Mouse (Mus musculus): Measurements from ENCODE around the gene Pyroxd2. TPM values are rescaled to one million over a fixed set of nuclear protein-coding genes. Genes with fewer than 3 reads are reported as not detected.
A peak's percentile ranks its signal among the peaks of the same experiment; 100 is the strongest.

Pyroxd2 gene
- polyA plus RNA-seq, 1 experiment from 2014 or later, result 5.4 TPM

GRCm38 (mm10) chr19:42753141-42753917 is 754 bp upstream of the Pyroxd2 start:
- no peaks in the 10 kb centered on the region for H3K27me3 ChIP-seq (ENCODE audit: control insufficient read depth, insufficient read depth, low read length)
- peak overlapping the region; percentile 95 for H3K27ac ChIP-seq (ENCODE audit: low read length)
- peaks cover 26% of the 10 kb centered on the region for H3K4me1 ChIP-seq (ENCODE audit: control insufficient read depth, insufficient read depth, low read length)
- peak; percentile 21 for ATAC-seq (ENCODE audit: insufficient read depth, low FRiP score)
- peak overlapping the region; percentile 49 for H3K4me3 ChIP-seq (replicated peaks; ENCODE audit: low read length)
- H3K9me3 ChIP-seq (replicated peaks; ENCODE audit: control insufficient read depth, low read length), result no peaks in the 10 kb centered on the region
- WGBS, result 18% methylated on average over 10 of the region's 11 CpGs
- H3K36me3 ChIP-seq (ENCODE audit: control insufficient read depth, insufficient read depth, low read length), result no peaks in the 10 kb centered on the region
- peak overlapping the region; percentile 75 for H3K4me2 ChIP-seq (ENCODE audit: low read depth, low read length)
- peak overlapping the region; percentile 80; the same call in 1 of the 2 replicates for H3K9ac ChIP-seq (ENCODE audit: low read length)

- Histone ChIP-seq H3K9ac (ENCODE audit: low read length) (no peak overlapping the region), H3K27ac (ENCODE audit: low read length) (no peak overlapping the region), H3K9me3 (replicated peaks; ENCODE audit: control insufficient read depth, low read length) (no peaks in the 10 kb centered on the region), H3K4me3 (replicated peaks; ENCODE audit: low read length) (no peak overlapping the region), H3K4me1 (ENCODE audit: control insufficient read depth, insufficient read depth, low read length) (peaks cover 21% of the 10 kb centered on the region), H3K36me3 (ENCODE audit: control insufficient read depth, insufficient read depth, low read length) (no peaks in the 10 kb centered on the region), H3K27me3 (ENCODE audit: control insufficient read depth, insufficient read depth, low read length) (no peaks in the 10 kb centered on the region), H3K4me2 (ENCODE audit: low read depth, low read length) (no peak overlapping the region)
- 56% methylated on average over 11 of the region's 11 CpGs for WGBS
- ATAC-seq (ENCODE audit: insufficient read depth, low FRiP score), result no peak
These were observed 2.4 kb downstream of the Pyroxd2 start for GRCm38 (mm10) chr19:42750196-42750595.

GRCm38 (mm10) chr19:42746702-42747101 is 5.9 kb downstream of the Pyroxd2 start:
- 91% methylated on average over 8 of the region's 8 CpGs for WGBS
- Histone ChIP-seq H3K36me3 (ENCODE audit: control insufficient read depth, insufficient read depth, low read length) (no peaks in the 10 kb centered on the region), H3K4me2 (ENCODE audit: low read depth, low read length) (no peak overlapping the region), H3K9me3 (replicated peaks; ENCODE audit: control insufficient read depth, low read length) (no peaks in the 10 kb centered on the region), H3K27ac (ENCODE audit: low read length) (no peak overlapping the region), H3K27me3 (ENCODE audit: control insufficient read depth, insufficient read depth, low read length) (no peaks in the 10 kb centered on the region), H3K9ac (ENCODE audit: low read length) (no peak overlapping the region), H3K4me3 (replicated peaks; ENCODE audit: low read length) (no peak overlapping the region), H3K4me1 (ENCODE audit: control insufficient read depth, insufficient read depth, low read length) (no peaks in the 10 kb centered on the region; the same call in 1 of the 2 replicates)
- no peak for ATAC-seq (ENCODE audit: insufficient read depth, low FRiP score)

GRCm38 (mm10) chr19:42745869-42746224 is 6.7 kb downstream of the Pyroxd2 start:
- no peaks in the 10 kb centered on the region for H3K36me3 ChIP-seq (ENCODE audit: control insufficient read depth, insufficient read depth, low read length)
- WGBS, result 65% methylated on average over 4 of the region's 4 CpGs
- no peaks in the 10 kb centered on the region for H3K9me3 ChIP-seq (replicated peaks; ENCODE audit: control insufficient read depth, low read length)
- no peak overlapping the region for H3K9ac ChIP-seq (ENCODE audit: low read length)
- H3K4me1 ChIP-seq (ENCODE audit: control insufficient read depth, insufficient read depth, low read length), result peaks cover 6% of the 10 kb centered on the region; the same call in 1 of the 2 replicates
- H3K27ac ChIP-seq (ENCODE audit: low read length), result no peak overlapping the region
- H3K4me2 ChIP-seq (ENCODE audit: low read depth, low read length), result no peak overlapping the region
- H3K4me3 ChIP-seq (replicated peaks; ENCODE audit: low read length), result no peak overlapping the region
- H3K27me3 ChIP-seq (ENCODE audit: control insufficient read depth, insufficient read depth, low read length), result no peaks in the 10 kb centered on the region
- no peak for ATAC-seq (ENCODE audit: insufficient read depth, low FRiP score)

GRCm38 (mm10) chr19:42745084-42745868 is 7.3 kb downstream of the Pyroxd2 start:
- no peaks in the 10 kb centered on the region for H3K36me3 ChIP-seq (ENCODE audit: control insufficient read depth, insufficient read depth, low read length)
- 0 out of 2 replicates have a peak overlapping the region, but pooled peaks have one; percentile 3 for H3K9ac ChIP-seq (ENCODE audit: low read length)
- WGBS, result 47% methylated on average over 9 of the region's 9 CpGs

GRCm38 (mm10) chr19:42744162-42744586 is 8.4 kb downstream of the Pyroxd2 start:
- Histone ChIP-seq H3K4me2 (ENCODE audit: low read depth, low read length) (no peak overlapping the region), H3K27me3 (ENCODE audit: control insufficient read depth, insufficient read depth, low read length) (no peaks in the 10 kb centered on the region), H3K4me3 (replicated peaks; ENCODE audit: low read length) (no peak overlapping the region), H3K9ac (ENCODE audit: low read length) (no peak overlapping the region), H3K36me3 (ENCODE audit: control insufficient read depth, insufficient read depth, low read length) (no peaks in the 10 kb centered on the region), H3K9me3 (replicated peaks; ENCODE audit: control insufficient read depth, low read length) (no peaks in the 10 kb centered on the region), H3K4me1 (ENCODE audit: control insufficient read depth, insufficient read depth, low read length) (peaks cover 6% of the 10 kb centered on the region; the same call in 1 of the 2 replicates), H3K27ac (ENCODE audit: low read length) (no peak overlapping the region)
- WGBS, result 22% methylated on average over 4 of the region's 4 CpGs
- peak; percentile 70 for ATAC-seq (ENCODE audit: insufficient read depth, low FRiP score)

More at GRCm38 (mm10) chr19:42745084-42745868, 7.3 kb downstream of the Pyroxd2 start:
- no peaks in the 10 kb centered on the region for H3K9me3 ChIP-seq (replicated peaks; ENCODE audit: control insufficient read depth, low read length)
- H3K27me3 ChIP-seq (ENCODE audit: control insufficient read depth, insufficient read depth, low read length), result no peaks in the 10 kb centered on the region
- ATAC-seq (ENCODE audit: insufficient read depth, low FRiP score), result no peak
- H3K4me1 ChIP-seq (ENCODE audit: control insufficient read depth, insufficient read depth, low read length), result peaks cover 6% of the 10 kb centered on the region; the same call in 1 of the 2 replicates
- no peak overlapping the region for H3K4me2 ChIP-seq (ENCODE audit: low read depth, low read length)
- H3K4me3 ChIP-seq (replicated peaks; ENCODE audit: low read length), result no peak overlapping the region
- H3K27ac ChIP-seq (ENCODE audit: low read length), result no peak overlapping the region

GRCm38 (mm10) chr19:42743261-42743660 is 9.3 kb downstream of the Pyroxd2 start:
- no peak overlapping the region for H3K9ac ChIP-seq (ENCODE audit: low read length)
- no peaks in the 10 kb centered on the region for H3K9me3 ChIP-seq (replicated peaks; ENCODE audit: control insufficient read depth, low read length)
- H3K27ac ChIP-seq (ENCODE audit: low read length), result no peak overlapping the region
- no peaks in the 10 kb centered on the region for H3K36me3 ChIP-seq (ENCODE audit: control insufficient read depth, insufficient read depth, low read length)
- H3K27me3 ChIP-seq (ENCODE audit: control insufficient read depth, insufficient read depth, low read length), result no peaks in the 10 kb centered on the region
- H3K4me2 ChIP-seq (ENCODE audit: low read depth, low read length), result no peak overlapping the region
- ATAC-seq (ENCODE audit: insufficient read depth, low FRiP score), result no peak
- no peak overlapping the region for H3K4me3 ChIP-seq (replicated peaks; ENCODE audit: low read length)
- peaks cover 6% of the 10 kb centered on the region; the same call in 1 of the 2 replicates for H3K4me1 ChIP-seq (ENCODE audit: control insufficient read depth, insufficient read depth, low read length)
- 71% methylated on average over 16 of the region's 16 CpGs for WGBS

- H3K27ac ChIP-seq (ENCODE audit: low read length), result no peak overlapping the region
- no peaks in the 10 kb centered on the region for H3K9me3 ChIP-seq (replicated peaks; ENCODE audit: control insufficient read depth, low read length)
- no peak overlapping the region for H3K9ac ChIP-seq (ENCODE audit: low read length)
- H3K36me3 ChIP-seq (ENCODE audit: control insufficient read depth, insufficient read depth, low read length), result no peaks in the 10 kb centered on the region
- peaks cover 6% of the 10 kb centered on the region; the same call in 1 of the 2 replicates for H3K4me1 ChIP-seq (ENCODE audit: control insufficient read depth, insufficient read depth, low read length)
- no peak overlapping the region for H3K4me2 ChIP-seq (ENCODE audit: low read depth, low read length)
- no peak; the same call in 1 of the 2 replicates for ATAC-seq (ENCODE audit: insufficient read depth, low FRiP score)
- no peak overlapping the region for H3K4me3 ChIP-seq (replicated peaks; ENCODE audit: low read length)
- WGBS, result 40% methylated on average over 14 of the region's 14 CpGs
- no peaks in the 10 kb centered on the region for H3K27me3 ChIP-seq (ENCODE audit: control insufficient read depth, insufficient read depth, low read length)
These were observed 10.7 kb downstream of the Pyroxd2 start for GRCm38 (mm10) chr19:42741884-42742283.
